Mouse (Mus musculus) heart, adult 9 months (tissue): ENCODE measurements around the gene Anxa8.

Source experiments
- DNase-seq, 2 experiments: peaks; one replicate each; pipeline ENCODE4 v3.0.0; 2022; ENCODE audit warnings: low spot score in 2 of 2

Anxa8 gene

DNA sequence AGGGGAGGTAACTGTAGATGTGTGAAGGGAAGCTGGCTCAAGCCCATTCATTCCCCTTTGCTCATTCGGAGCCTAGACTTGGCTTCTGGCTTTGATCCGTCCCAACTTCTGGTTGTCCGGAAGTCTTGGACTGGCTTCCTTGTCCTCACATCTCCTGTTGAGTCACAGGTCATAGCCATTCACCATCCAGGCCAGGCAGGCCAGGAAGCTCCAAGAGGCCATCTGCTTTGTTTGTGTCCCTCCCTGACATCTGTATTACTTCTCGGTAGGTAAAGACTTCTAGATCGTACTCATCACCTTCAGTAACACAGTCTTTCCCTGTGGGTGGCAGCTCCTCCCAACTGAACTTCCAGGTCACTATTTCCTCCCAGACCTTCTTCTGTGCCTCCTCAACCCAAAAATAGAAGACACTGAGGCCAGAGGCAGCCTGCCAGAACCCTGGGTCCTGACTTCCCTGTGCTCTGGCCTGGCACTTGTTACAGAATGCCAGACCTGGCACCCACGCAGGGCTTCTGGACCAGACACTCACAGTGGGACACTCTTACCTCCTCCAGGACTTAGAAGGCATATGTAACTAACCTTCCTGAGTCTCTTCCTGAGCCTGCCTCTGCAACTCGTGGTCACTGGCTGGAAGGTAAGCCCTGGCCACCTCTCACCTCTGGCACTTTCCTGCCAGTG lies 33.4 kb downstream of the Anxa8 start:
- DNase-seq = no peak

DNA sequence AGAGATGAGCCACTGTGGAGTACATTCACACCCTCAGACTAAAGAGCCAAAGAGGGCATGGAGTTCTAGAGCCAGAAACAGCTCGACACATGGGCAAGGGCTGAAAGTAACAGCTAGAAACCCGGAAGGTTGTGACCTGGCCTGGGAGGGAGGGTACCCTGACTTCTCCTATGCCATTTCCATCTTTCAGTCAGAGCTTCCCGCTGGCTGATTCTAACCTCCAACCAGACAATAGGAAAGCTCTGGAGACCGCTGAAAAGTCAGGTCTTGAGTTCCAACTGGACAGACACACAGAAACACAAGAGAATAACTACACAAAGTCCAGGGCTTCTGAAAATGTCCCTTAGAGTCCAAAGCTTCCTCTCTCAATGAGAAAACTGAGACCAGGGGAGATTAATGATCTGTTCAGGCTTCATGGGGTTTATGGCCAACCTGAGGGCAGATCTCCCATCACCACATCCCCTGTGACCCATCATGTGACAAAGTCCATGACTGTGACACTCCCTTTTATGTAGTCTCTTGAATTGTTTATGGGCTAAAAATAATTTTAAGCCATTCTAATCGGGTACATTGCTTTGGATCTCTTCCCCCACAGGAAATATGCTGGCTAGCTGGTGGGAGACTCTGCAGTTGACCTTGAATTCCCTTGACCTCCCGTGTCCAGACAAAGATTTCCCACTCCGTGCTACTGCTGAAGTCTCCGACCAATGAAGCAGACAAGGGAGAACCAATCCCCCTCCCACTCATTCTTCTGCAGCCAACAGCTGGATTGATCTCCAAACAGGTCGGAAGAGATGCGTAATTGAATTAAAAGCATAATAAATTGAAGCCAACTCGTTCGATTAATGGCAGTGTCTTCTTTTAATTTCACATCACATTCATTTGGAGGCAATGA lies 34.5 kb downstream of the Anxa8 start:
- DNase-seq = no peak

DNA sequence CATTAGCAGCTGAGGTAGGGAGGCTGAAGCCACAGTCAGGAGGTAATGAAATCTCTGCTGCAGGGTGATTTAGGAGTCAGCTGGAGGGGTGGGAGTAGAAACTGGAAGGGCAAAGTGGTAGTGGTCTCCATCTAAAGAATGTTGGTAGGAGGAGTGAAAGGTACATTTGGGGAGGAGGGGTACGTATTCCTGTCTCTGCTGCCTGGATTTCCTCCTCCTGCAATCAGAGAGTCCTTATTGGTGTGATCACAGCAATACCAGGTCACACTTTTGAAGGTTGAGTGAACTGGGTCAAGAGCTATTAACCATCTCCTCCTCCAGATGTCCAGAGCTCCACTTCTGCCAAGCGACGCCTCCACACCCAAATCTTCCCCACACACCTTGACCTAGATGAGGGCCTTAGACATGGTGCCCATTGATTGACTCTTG lies 35.2 kb downstream of the Anxa8 start:
- no peak for DNase-seq

DNA sequence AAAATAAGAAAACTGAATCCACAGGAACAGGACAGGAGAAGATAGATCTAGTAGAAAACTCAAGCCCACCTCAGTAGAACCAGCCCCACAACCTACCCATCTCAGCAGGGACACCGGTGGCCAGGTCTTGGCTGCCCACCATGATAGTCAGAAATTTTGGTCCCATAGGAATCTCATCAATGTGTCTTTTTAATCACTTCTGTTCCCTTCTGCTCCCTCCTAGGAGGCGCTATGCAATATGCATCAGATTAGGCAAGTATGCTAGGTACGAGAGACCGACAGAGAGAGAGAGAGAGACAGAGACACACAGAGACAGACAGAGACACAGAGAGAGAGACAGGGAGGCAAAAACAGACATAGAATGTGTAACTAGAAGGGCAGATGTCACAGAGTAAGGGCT lies 35.9 kb downstream of the Anxa8 start:
- no peak for DNase-seq

DNA sequence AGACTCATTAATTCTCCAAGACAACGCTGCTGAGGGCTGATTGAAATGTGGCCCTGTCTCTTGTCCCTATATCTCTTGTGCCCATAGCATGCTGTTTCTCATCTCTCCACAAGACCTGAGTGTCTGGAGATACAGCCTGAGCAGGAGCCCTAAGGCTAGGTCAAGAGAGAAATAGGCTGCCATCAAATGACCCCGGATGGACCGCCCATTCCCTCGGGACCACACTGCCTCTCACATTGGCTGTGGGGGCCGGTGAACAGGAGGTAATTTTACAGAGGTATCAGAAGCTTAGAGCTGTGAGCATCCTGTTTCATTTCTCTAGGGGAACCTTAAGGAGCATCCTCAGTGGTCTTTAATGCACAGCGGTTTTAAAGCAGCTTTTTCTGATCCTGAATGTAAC lies 45.4 kb downstream of the Anxa8 start:
- no peak for DNase-seq

DNA sequence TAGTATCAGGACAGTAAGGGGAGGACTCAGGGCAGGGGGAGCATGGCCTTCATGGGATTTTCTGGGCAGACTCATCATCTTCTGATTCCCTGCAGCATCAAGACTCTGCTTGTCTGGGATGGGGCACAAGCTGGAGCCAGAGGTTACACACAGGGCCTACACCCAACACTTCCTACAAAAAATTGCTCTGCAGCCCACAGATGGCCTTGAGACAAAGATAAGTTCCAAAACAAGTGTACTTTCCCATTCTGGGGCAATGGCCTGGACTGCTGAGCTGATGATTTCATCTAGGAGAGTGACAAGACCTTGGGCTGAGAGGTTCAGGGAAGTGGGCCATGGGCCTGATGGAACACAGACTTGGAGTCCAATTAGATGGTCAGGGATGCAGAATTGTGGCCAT lies 49.6 kb downstream of the Anxa8 start:
- no peak for DNase-seq

DNA sequence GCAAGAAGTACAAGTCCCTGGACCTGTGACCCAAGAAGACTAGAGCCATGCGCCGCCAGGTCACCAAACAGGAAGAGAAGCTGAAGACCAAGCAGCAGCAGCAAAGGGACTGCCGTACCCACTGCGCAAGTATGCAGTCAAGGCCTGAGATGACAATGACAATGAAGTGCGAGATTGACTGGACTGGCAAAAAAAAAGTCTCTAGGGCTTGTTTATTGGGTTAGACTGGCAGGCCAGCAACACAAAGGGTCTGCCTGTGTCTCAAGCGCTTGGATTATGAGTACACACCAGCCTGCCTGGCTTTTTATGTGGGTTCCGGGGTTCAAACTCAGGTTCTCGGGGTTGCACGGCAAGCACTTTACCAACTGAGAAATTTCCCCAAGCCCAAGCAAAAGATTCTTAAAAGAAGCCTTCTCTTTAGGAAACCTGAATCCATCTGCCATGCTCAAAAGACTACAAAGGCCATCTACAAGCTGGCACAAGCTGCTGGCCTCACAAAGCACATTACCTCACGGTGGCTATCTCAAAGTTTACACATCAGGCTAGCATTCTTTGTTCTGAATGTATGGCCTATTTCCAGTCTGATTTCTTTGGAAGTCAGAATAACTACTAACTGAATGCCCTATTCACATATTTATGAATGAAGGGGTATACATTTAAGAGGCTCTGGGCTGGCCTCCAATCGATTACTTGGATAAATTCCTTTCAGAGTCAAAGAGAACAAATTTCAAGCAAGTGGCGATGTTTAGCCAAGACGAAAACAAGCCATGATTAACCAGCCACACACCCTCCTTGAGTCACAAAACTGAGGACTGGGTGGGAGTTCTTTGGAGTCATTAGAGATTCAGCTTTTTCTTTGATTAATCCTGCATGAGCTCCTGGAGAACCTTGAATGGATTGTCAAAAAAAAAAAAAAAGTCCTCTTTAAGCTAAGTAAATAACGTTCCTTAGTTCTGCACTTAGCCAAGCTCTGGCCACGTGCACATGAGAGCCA lies 54.2 kb downstream of the Anxa8 start:
- no peak for DNase-seq

DNA sequence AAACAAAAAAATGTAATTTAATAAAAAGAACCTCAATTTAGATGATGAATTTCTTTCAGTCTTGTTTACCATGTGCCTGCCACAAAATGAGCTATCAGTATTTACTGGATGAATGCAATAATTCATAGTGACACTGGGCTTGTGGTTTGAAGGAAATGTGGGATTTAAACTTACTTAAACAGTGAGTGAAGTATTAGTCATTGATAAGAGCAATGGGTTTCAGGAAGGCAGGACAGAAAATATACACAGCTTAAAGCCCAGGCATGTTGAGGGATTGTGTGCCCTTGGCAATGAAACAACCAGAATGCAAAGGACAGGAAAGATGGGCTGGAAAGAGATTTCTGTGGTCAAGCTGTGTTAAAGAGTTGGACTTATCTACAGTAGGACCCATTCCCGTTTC lies 56.5 kb downstream of the Anxa8 start:
- no peak for DNase-seq

DNA sequence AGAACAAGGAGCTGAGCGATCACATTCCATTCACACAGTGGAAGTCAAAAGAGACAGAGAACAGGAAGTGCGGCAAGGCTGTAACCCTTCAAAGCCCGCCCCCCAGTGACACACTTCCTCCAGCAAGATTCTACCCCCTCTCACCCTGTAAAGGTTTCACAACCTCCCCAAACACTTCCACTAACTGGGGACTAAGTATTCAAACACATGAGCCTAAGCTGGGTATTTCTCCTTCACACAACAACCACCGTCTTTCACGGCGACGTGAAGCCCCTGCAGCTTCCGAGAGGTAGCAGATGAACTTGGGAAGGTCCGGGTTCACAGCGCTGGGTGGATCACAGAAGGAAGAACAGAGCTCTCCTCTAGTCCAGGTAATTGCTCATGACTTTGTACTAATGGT lies 57.1 kb downstream of the Anxa8 start:
- DNase-seq = no peak
